Mouse (Mus musculus): ENCODE measurements around the gene Ss18l2. TPM values are rescaled to one million over a fixed set of nuclear protein-coding genes. Genes with fewer than 3 reads are reported as not detected.

Ss18l2 gene
- total and polyA plus RNA-seq, 3 experiments: 40.2 to 77.0 (median 41.5) TPM

- Histone ChIP-seq H3K4me3 (replicated peaks in 1 of 3; ENCODE audit: low read depth in 2 of 3, low read length in 2 of 3, poor library complexity in 1 of 3) (no peak overlapping the region), H3K27me3 (replicated peaks) (no peaks in the 10 kb centered on the region)
- dilution Hi-C loops (cut with MboI; ENCODE audit: extremely low pct_ligation_motif_present, extremely low pct_unique_long_range_greater_than_20kb, low sequenced_read_pairs): no loop called here
Measured at GRCm38 (mm10) chr9:121762761-121763160, 52.6 kb downstream of the Ss18l2 start.

More at GRCm38 (mm10) chr9:121762761-121763160, 52.6 kb downstream of the Ss18l2 start:
- no peak for DNase-seq (ENCODE audit: extremely low read depth)
- Histone ChIP-seq H3K9me3 (replicated peaks; ENCODE audit: low read length) (peaks cover 27% of the 10 kb centered on the region), H3K27ac (ENCODE audit: insufficient read depth, low read depth) (no peak overlapping the region), H3K9ac (ENCODE audit: insufficient read depth, low read depth) (no peak overlapping the region), H3K79me2 (replicated peaks; ENCODE audit: control insufficient read depth, extremely low read depth, insufficient read depth, poor library complexity, severe bottlenecking) (no peaks in the 10 kb centered on the region), H3K4me2 (ENCODE audit: insufficient read depth, low read depth, poor library complexity, severe bottlenecking) (no peak overlapping the region), H3K4me1 (ENCODE audit: control insufficient read depth in 1 of 2, insufficient read depth in 2 of 2) (peaks cover 2 to 10% of the 10 kb centered on the region in 2 experiments; a peak in 2 of 4 replicates), H3K36me3 (replicated peaks in 1 of 2; ENCODE audit: control insufficient read depth in 1 of 2, insufficient read depth in 1 of 2, low read length in 1 of 2) (peaks cover 23 to 60% of the 10 kb centered on the region in 2 experiments)
- TF ChIP-seq BHLHE40 (IDR thresholded peaks at IDR 0.05; ENCODE audit: low read depth, low read length) (no peak), IRF4 (IDR thresholded peaks at IDR 0.05; ENCODE audit: low read depth, low read length) (no peak), PAX5 (IDR thresholded peaks at IDR 0.05; ENCODE audit: low read length) (no peak), MAFK (IDR thresholded peaks at IDR 0.05; ENCODE audit: insufficient replicate concordance, low read length) (no peak), JUN (IDR thresholded peaks at IDR 0.05; ENCODE audit: insufficient read depth, low read depth, low read length) (no peak), MXI1 (IDR thresholded peaks at IDR 0.05; ENCODE audit: low read depth, low read length) (no peak), POLR2AphosphoS2 (IDR thresholded peaks at IDR 0.05; ENCODE audit: low read depth, low read length) (no peak), GABPA (IDR thresholded peaks at IDR 0.05; ENCODE audit: insufficient replicate concordance, low read depth, low read length) (no peak), POLR2A (IDR thresholded peaks at IDR 0.05; ENCODE audit: low read depth, low read length) (no peak), MEF2A (IDR thresholded peaks at IDR 0.05; ENCODE audit: borderline replicate concordance, low read depth, low read length) (no peak)
- in situ Hi-C loops (cut with MboI; ENCODE audit: low pct_ligation_motif_present, low pct_unique_long_range_greater_than_20kb, low sequenced_read_pairs): no loop called here

Other genes with a start within 250 kb of the Ss18l2 start
- gene Cck, start 214.6 kb upstream of the Ss18l2 start, total RNA-seq (2012; rRNA removed): not detected in 2 replicates
- not detected in 2 replicates for gene Cck, start 214.6 kb upstream of the Ss18l2 start, total RNA-seq (2014; rRNA removed)
- gene Cck, start 214.6 kb upstream of the Ss18l2 start, polyA plus RNA-seq (2012; ENCODE audit: insufficient read length, low read depth): not detected in 2 replicates
- not detected in 2 replicates for gene Lyzl4, start 68.2 kb upstream of the Ss18l2 start, total RNA-seq (2012; rRNA removed)
- not detected in 2 replicates for gene Lyzl4, start 68.2 kb upstream of the Ss18l2 start, total RNA-seq (2014; rRNA removed)
- not detected in 2 replicates for gene Lyzl4, start 68.2 kb upstream of the Ss18l2 start, polyA plus RNA-seq (2012; ENCODE audit: insufficient read length, low read depth)
- gene Vipr1, start 67.6 kb upstream of the Ss18l2 start, total RNA-seq (2012; rRNA removed): 0.04 and 0.08 TPM in 2 replicates
- gene Vipr1, start 67.6 kb upstream of the Ss18l2 start, total RNA-seq (2014; rRNA removed): not detected in 2 replicates
- gene Vipr1, start 67.6 kb upstream of the Ss18l2 start, polyA plus RNA-seq (2012; ENCODE audit: insufficient read length, low read depth): 0.11 TPM in 2 replicates
- 3.2 and 4.0 TPM in 2 replicates for gene Sec22c, start 4.8 kb upstream of the Ss18l2 start, total RNA-seq (2012; rRNA removed)
- 2.4 and 2.5 TPM in 2 replicates for gene Sec22c, start 4.8 kb upstream of the Ss18l2 start, total RNA-seq (2014; rRNA removed)
- 4.6 and 5.7 TPM in 2 replicates for gene Sec22c, start 4.8 kb upstream of the Ss18l2 start, polyA plus RNA-seq (2012; ENCODE audit: insufficient read length, low read depth)
- 31.0 and 39.3 TPM in 2 replicates for gene Nktr, start 8.8 kb downstream of the Ss18l2 start, total RNA-seq (2012; rRNA removed)
- 29.1 and 32.2 TPM in 2 replicates for gene Nktr, start 8.8 kb downstream of the Ss18l2 start, total RNA-seq (2014; rRNA removed)
- gene Nktr, start 8.8 kb downstream of the Ss18l2 start, polyA plus RNA-seq (2012; ENCODE audit: insufficient read length, low read depth): 65.0 and 65.4 TPM in 2 replicates
- 0.13 and 0.84 TPM in 2 replicates for gene Zfp651, start 49.0 kb downstream of the Ss18l2 start, total RNA-seq (2012; rRNA removed)
- 0.07 and 0.30 TPM in 2 replicates for gene Zfp651, start 49.0 kb downstream of the Ss18l2 start, total RNA-seq (2014; rRNA removed)
- 0.20 and 0.34 TPM in 2 replicates for gene Zfp651, start 49.0 kb downstream of the Ss18l2 start, polyA plus RNA-seq (2012; ENCODE audit: insufficient read length, low read depth)
- gene Klhl40, start 67.3 kb downstream of the Ss18l2 start, total RNA-seq (2012; rRNA removed): not detected in 2 replicates
- gene Klhl40, start 67.3 kb downstream of the Ss18l2 start, total RNA-seq (2014; rRNA removed): not detected in 2 replicates
- gene Klhl40, start 67.3 kb downstream of the Ss18l2 start, polyA plus RNA-seq (2012; ENCODE audit: insufficient read length, low read depth): not detected in 2 replicates
- gene Hhatl, start 82.2 kb downstream of the Ss18l2 start, total RNA-seq (2012; rRNA removed): not detected in 2 replicates
- gene Hhatl, start 82.2 kb downstream of the Ss18l2 start, total RNA-seq (2014; rRNA removed): not detected in 2 replicates
- not detected in 2 replicates for gene Hhatl, start 82.2 kb downstream of the Ss18l2 start, polyA plus RNA-seq (2012; ENCODE audit: insufficient read length, low read depth)
- gene Ccdc13, start 129.1 kb downstream of the Ss18l2 start, total RNA-seq (2012; rRNA removed): 0.25 and 0.34 TPM in 2 replicates
- gene Ccdc13, start 129.1 kb downstream of the Ss18l2 start, total RNA-seq (2014; rRNA removed): not detected in 2 replicates
- gene Ccdc13, start 129.1 kb downstream of the Ss18l2 start, polyA plus RNA-seq (2012; ENCODE audit: insufficient read length, low read depth): 0.11 TPM in 1 of 2 replicates, not detected in the other
- gene Higd1a, start 148.0 kb downstream of the Ss18l2 start, total RNA-seq (2012; rRNA removed): 118 and 132 TPM in 2 replicates
- gene Higd1a, start 148.0 kb downstream of the Ss18l2 start, total RNA-seq (2014; rRNA removed): 90.6 and 93.2 TPM in 2 replicates
- gene Higd1a, start 148.0 kb downstream of the Ss18l2 start, polyA plus RNA-seq (2012; ENCODE audit: insufficient read length, low read depth): 75.4 and 79.3 TPM in 2 replicates
- gene Ackr2, start 188.0 kb downstream of the Ss18l2 start, total RNA-seq (2012; rRNA removed): 2.9 and 4.5 TPM in 2 replicates
- gene Ackr2, start 188.0 kb downstream of the Ss18l2 start, total RNA-seq (2014; rRNA removed): 9.8 TPM in 2 replicates
- 13.0 and 13.9 TPM in 2 replicates for gene Ackr2, start 188.0 kb downstream of the Ss18l2 start, polyA plus RNA-seq (2012; ENCODE audit: insufficient read length, low read depth)
- gene Cyp8b1, start 206.0 kb downstream of the Ss18l2 start, total RNA-seq (2012; rRNA removed): not detected in 2 replicates
- gene Cyp8b1, start 206.0 kb downstream of the Ss18l2 start, total RNA-seq (2014; rRNA removed): not detected in 2 replicates
- 0.27 TPM in 1 of 2 replicates, not detected in the other for gene Cyp8b1, start 206.0 kb downstream of the Ss18l2 start, polyA plus RNA-seq (2012; ENCODE audit: insufficient read length, low read depth)
- gene Fam198a, start 240.7 kb downstream of the Ss18l2 start, total RNA-seq (2012; rRNA removed): 0.76 and 0.93 TPM in 2 replicates
- 0.40 and 0.63 TPM in 2 replicates for gene Fam198a, start 240.7 kb downstream of the Ss18l2 start, total RNA-seq (2014; rRNA removed)
- 0.59 and 0.70 TPM in 2 replicates for gene Fam198a, start 240.7 kb downstream of the Ss18l2 start, polyA plus RNA-seq (2012; ENCODE audit: insufficient read length, low read depth)

Data from CH12.LX (cell line).